Comparison of ENCODE assay signal across 24 mouse cellular contexts in the genomic region with DNA sequence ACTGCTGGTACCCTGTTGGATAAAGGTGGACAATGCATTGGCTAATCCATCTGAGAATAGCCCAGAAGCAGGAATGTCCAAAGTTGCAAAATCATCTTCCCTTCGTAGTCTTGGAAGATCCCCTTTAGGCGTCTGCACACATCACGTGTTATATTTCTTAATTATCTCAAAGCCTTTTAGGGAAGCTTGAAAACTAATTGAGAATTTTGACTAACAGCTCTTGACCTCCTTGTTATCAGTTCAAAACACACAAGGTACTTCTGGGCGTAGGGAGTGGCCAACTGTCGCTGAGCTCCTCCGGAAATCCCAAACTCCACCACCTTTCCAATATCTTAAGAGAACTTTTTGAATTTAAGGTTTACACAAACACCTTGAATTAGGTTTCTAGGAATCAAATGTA.
"Had no signal": no experiment of that assay in that cellular context is flagged by ENCODE, and none has a peak within 500 bp of the region (broad histone marks: within the 10 kb centered on the region; RNA-seq: fewer than 3 reads in every experiment).

No protein-coding gene starts in this region.

- H3K4me3 ChIP-seq: embryonic facial prominence, embryonic 10.5 days; embryonic facial prominence, embryonic 12.5 days; embryonic facial prominence, embryonic 13.5 days; embryonic facial prominence, embryonic 15.5 days; erythroblast, embryonic 14.5 days; forebrain, embryonic 10.5 days; forebrain, embryonic 12.5 days; forebrain, embryonic 13.5 days; forebrain, embryonic 15.5 days; gastrocnemius, adult 2 months; heart, adult 2 months had no signal

- H3K27me3 ChIP-seq: forebrain, embryonic 12.5 days; forebrain, embryonic 13.5 days; forebrain, embryonic 15.5 days had no signal

- H3K9ac ChIP-seq: embryonic facial prominence, embryonic 12.5 days; embryonic facial prominence, embryonic 13.5 days; embryonic facial prominence, embryonic 15.5 days; forebrain, embryonic 12.5 days; forebrain, embryonic 13.5 days; forebrain, embryonic 15.5 days; forebrain, postnatal 0 days had no signal

- H3K9me3 ChIP-seq: embryonic facial prominence, embryonic 10.5 days; embryonic facial prominence, embryonic 12.5 days; embryonic facial prominence, embryonic 13.5 days; embryonic facial prominence, embryonic 15.5 days; forebrain, embryonic 10.5 days; forebrain, embryonic 12.5 days; forebrain, embryonic 13.5 days; forebrain, embryonic 15.5 days had no signal

- H3K27ac ChIP-seq: embryonic facial prominence, embryonic 10.5 days; embryonic facial prominence, embryonic 12.5 days; embryonic facial prominence, embryonic 13.5 days; embryonic facial prominence, embryonic 15.5 days; forebrain, embryonic 10.5 days; forebrain, embryonic 12.5 days; forebrain, embryonic 13.5 days; forebrain, embryonic 15.5 days; gastrocnemius, adult 2 months; heart, adult 2 months had no signal

- DNase-seq: cerebellum, adult 9-10 months; cerebellum, adult 9-11 months; cerebellum, postnatal 14 days; cerebellum, postnatal 25 days; cerebellum, postnatal 36 days; embryo, embryonic 11 days; forebrain, postnatal 0 days; gastrocnemius, adult 2 months; gastrocnemius, postnatal 10 days; gastrocnemius, postnatal 14 days; gastrocnemius, postnatal 25 days; gastrocnemius, postnatal 36 days; heart, adult 11 months; heart, adult 18-20 months; heart, adult 2 months had no signal

- H3K4me1 ChIP-seq: forebrain, embryonic 13.5 days; forebrain, embryonic 15.5 days had no signal

- H3K36me3 ChIP-seq: embryonic facial prominence, embryonic 10.5 days; embryonic facial prominence, embryonic 12.5 days; embryonic facial prominence, embryonic 13.5 days; embryonic facial prominence, embryonic 15.5 days; forebrain, embryonic 10.5 days; forebrain, embryonic 12.5 days; forebrain, embryonic 15.5 days had no signal
